Mouse (Mus musculus) spleen, adult 2 months (tissue): Measurements from ENCODE around the gene Gsk3a.

Experiments
- CTCF ChIP-seq: fragments of 200-500 bp; IDR thresholded peaks from 2 replicates; pipeline ENCODE4 v1.5.1; 2011; ENCODE audit warnings: mild to moderate bottlenecking, inconsistent platforms; ENCODE audit not compliant: insufficient read depth, insufficient read length, insufficient replicate concordance; ENCODE audit errors: extremely low read depth
- POLR2A ChIP-seq: fragments of 200-500 bp; IDR thresholded peaks from 2 replicates; pipeline ENCODE4 v1.6.1; 2011; ENCODE audit warnings: low read depth, low read length, inconsistent platforms

DNA sequence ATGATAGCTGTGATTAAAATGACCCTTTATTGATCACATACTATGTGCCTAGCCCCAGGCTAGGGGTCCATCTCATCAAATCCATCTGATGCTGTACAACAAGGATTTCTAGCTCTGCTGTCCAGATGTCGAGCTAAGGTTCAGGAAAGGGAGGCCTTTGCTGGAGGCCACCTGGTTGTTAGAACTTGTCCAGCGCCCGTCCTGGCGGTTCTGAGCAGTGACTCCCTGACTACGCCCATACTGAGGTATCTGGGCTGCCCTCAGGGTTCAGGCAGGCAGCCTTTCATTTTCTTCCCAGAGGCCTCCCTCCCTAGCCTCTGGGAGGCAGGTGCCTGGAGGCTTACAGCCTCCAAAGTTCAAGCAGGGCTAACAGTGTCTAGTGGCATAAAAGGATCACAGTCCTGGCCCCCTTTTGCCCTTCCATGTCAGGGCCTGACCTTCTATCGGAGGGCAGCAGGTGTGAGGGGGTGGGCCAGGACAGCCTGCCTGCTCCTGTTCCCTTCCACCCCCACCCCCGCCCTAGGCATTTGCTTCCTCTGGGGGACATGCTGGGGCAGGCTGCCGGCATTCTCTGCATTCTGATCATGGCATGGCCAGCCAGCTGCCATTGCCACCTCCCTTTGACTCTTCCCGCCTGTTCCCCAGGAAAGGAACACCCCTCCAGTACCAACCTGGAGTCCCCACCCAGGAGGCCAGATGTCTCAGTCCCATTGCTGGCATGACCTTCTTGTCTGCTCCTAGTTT, 38.1 kb upstream of the Gsk3a start:
- TF ChIP-seq POLR2A = no peak
- TF ChIP-seq CTCF = no peak
